Mouse (Mus musculus) spleen, adult 2 months (tissue): ENCODE data around the gene Itm2b. TPM values are rescaled to one million over a fixed set of nuclear protein-coding genes. Genes with fewer than 3 reads are reported as not detected.

Source experiments
- DNase-seq, 2 experiments: peaks; one replicate each; pipeline versions ENCODE4 v3.0.0 to v3.0.0-alpha.2; 2012 to 2021; ENCODE audit warnings: low spot score in 2 of 2, low read depth in 1 of 2
- H3K27ac ChIP-seq: fragments of 200-500 bp; 2 replicates; pipeline ENCODE4 v1.5.1; 2012; ENCODE audit warnings: low read length, inconsistent platforms; ENCODE audit not compliant: insufficient read depth
- H3K27me3 ChIP-seq: fragments of 200-500 bp; 2 replicates; pipeline ENCODE4 v1.6.1; 2012; ENCODE audit warnings: mild to moderate bottlenecking, moderate library complexity, low read length, inconsistent platforms; ENCODE audit not compliant: control insufficient read depth, insufficient read depth
- H3K36me3 ChIP-seq: fragments of 200-500 bp; 2 replicates; pipeline ENCODE4 v1.6.1; 2012; ENCODE audit warnings: mild to moderate bottlenecking, low read length, inconsistent platforms; ENCODE audit not compliant: control insufficient read depth, insufficient read depth
- H3K4me1 ChIP-seq: fragments of 200-500 bp; 2 replicates; pipeline ENCODE4 v1.6.1; 2011; ENCODE audit warnings: inconsistent platforms; ENCODE audit not compliant: control insufficient read depth, insufficient read depth, insufficient read length
- H3K4me3 ChIP-seq: fragments of 200-500 bp; 2 replicates; pipeline ENCODE4 v1.5.1; 2011; ENCODE audit warnings: mild to moderate bottlenecking, inconsistent platforms; ENCODE audit not compliant: insufficient read depth, insufficient read length; ENCODE audit errors: extremely low read depth
- CTCF ChIP-seq: fragments of 200-500 bp; IDR thresholded peaks from 2 replicates; pipeline ENCODE4 v1.5.1; 2011; ENCODE audit warnings: mild to moderate bottlenecking, inconsistent platforms; ENCODE audit not compliant: insufficient read depth, insufficient read length, insufficient replicate concordance; ENCODE audit errors: extremely low read depth
- POLR2A ChIP-seq: fragments of 200-500 bp; IDR thresholded peaks from 2 replicates; pipeline ENCODE4 v1.6.1; 2011; ENCODE audit warnings: low read depth, low read length, inconsistent platforms
- WGBS: fragments of 180-500 bp; shearing (Covaris S2); methylation state at CpG from one replicate; pipeline ENCODE4 v1.1.7; 2018; 5-methylcytosine and 5-hydroxymethylcytosine counted together
- polyA plus RNA-seq: library from polyadenylated mRNA; depleted of rRNA; stranded (reverse); fragments of >200 nt; gene quantifications from 2 replicates; pipeline ENCODE4 v1.2.3, GENCODE M21; 2012

The Itm2b gene
- polyA plus RNA-seq, 1 experiment, result 567 TPM

- Histone ChIP-seq H3K27ac (no peak overlapping the region), H3K27me3 (no peaks in the 10 kb centered on the region), H3K36me3 (peaks cover 41% of the 10 kb centered on the region), H3K4me3 (no peak overlapping the region), H3K4me1 (no peaks in the 10 kb centered on the region)
- TF ChIP-seq POLR2A (no peak), CTCF (no peak)
- 85% methylated on average over 23 of the region's 23 CpGs for whole genome bisulfite sequencing
- DNase-seq, result no peak
These were observed 14.3 kb downstream of the Itm2b start for GRCm38 (mm10) chr14:73370695-73371372.

- no peaks in the 10 kb centered on the region for H3K27me3 ChIP-seq
- no peaks in the 10 kb centered on the region for H3K4me1 ChIP-seq
- no peak overlapping the region for H3K4me3 ChIP-seq
- H3K36me3 ChIP-seq, result peaks cover 46% of the 10 kb centered on the region
- H3K27ac ChIP-seq, result no peak overlapping the region
- TF ChIP-seq CTCF (no peak), POLR2A (no peak)
- WGBS, result 75% methylated on average over 11 of the region's 11 CpGs
- no peak for DNase-seq
These were observed 14.9 kb downstream of the Itm2b start for GRCm38 (mm10) chr14:73370078-73370670.

- TF ChIP-seq POLR2A, result no peak
- no peak for TF ChIP-seq CTCF
- Histone ChIP-seq H3K27me3 (no peaks in the 10 kb centered on the region), H3K36me3 (peaks cover 45% of the 10 kb centered on the region), H3K4me1 (no peaks in the 10 kb centered on the region), H3K4me3 (no peak overlapping the region), H3K27ac (no peak overlapping the region)
- no peak for DNase-seq
- 90% methylated on average over 4 of the region's 4 CpGs for WGBS
These were observed 15.5 kb downstream of the Itm2b start for GRCm38 (mm10) chr14:73369634-73370033.

- Histone ChIP-seq H3K4me3 (no peak overlapping the region), H3K4me1 (no peaks in the 10 kb centered on the region), H3K27ac (no peak overlapping the region), H3K27me3 (no peaks in the 10 kb centered on the region), H3K36me3 (peaks cover 49% of the 10 kb centered on the region)
- 93% methylated on average over 13 of the region's 13 CpGs for WGBS
- DNase-seq, result no peak
- no peak for TF ChIP-seq CTCF
These were observed 16.1 kb downstream of the Itm2b start for GRCm38 (mm10) chr14:73368966-73369365.

GRCm38 (mm10) chr14:73368221-73368620, 16.9 kb downstream of the Itm2b start:
- DNase-seq, result no peak
- no peak for TF ChIP-seq CTCF
- Histone ChIP-seq H3K27ac (no peak overlapping the region), H3K4me3 (no peak overlapping the region), H3K36me3 (peaks cover 54% of the 10 kb centered on the region), H3K27me3 (no peaks in the 10 kb centered on the region), H3K4me1 (no peaks in the 10 kb centered on the region)
- WGBS, result 87% methylated on average over 13 of the region's 13 CpGs

- Histone ChIP-seq H3K27me3 (no peaks in the 10 kb centered on the region), H3K4me3 (no peak overlapping the region), H3K4me1 (no peaks in the 10 kb centered on the region), H3K36me3 (peaks cover 64% of the 10 kb centered on the region), H3K27ac (no peak overlapping the region)
- 96% methylated on average over 11 of the region's 11 CpGs for WGBS
- no peak for DNase-seq
- no peak for TF ChIP-seq POLR2A
- TF ChIP-seq CTCF, result no peak
These were observed 18.8 kb downstream of the Itm2b start for GRCm38 (mm10) chr14:73366278-73366677.

- 95% methylated on average over 11 of the region's 11 CpGs for WGBS
- Histone ChIP-seq H3K27ac (no peak overlapping the region), H3K4me1 (no peaks in the 10 kb centered on the region), H3K27me3 (no peaks in the 10 kb centered on the region), H3K4me3 (no peak overlapping the region), H3K36me3 (peaks cover 80% of the 10 kb centered on the region)
- DNase-seq, result no peak
- TF ChIP-seq POLR2A, result no peak
These were observed 21.3 kb downstream of the Itm2b start for GRCm38 (mm10) chr14:73363782-73364181.
